Mouse (Mus musculus) ES-Bruce4 (cell line): ENCODE measurements around the gene Atp10b.

Experiments used
- CTCF ChIP-seq: IDR thresholded peaks from one replicate; pipeline ENCODE4 v1.8.1; 2011; ENCODE audit warnings: low read depth, low read length
- EP300 ChIP-seq: IDR thresholded peaks from 2 replicates; pipeline ENCODE4 v1.6.1; 2011; ENCODE audit warnings: low read depth, low read length; ENCODE audit not compliant: insufficient read depth

GRCm38 (mm10) chr11:43239804-43240203, 90.1 kb downstream of the Atp10b start:
- TF ChIP-seq CTCF (no peak), EP300 (no peak)
